Comparison of ENCODE assay signal across 18 mouse cellular contexts in genomic region chr16:91848906-91849603, GRCm38 (mm10).
DNase-seq lines count a peak whose midpoint lies in the region; ATAC-seq and TF ChIP-seq lines count a peak whose summit lies in the region.
"Had no signal": no experiment of that assay in that cellular context is flagged by ENCODE, and none has a peak within 500 bp of the region (broad histone marks: within the 10 kb centered on the region; RNA-seq: fewer than 3 reads in every experiment).

No protein-coding gene starts in this region.

- H3K4me3 ChIP-seq in embryonic facial prominence, embryonic 15.5 days (replicated peaks): no peak overlapping the region
- no peak overlapping the region for H3K4me3 ChIP-seq in embryonic facial prominence, embryonic 10.5 days
- no peak overlapping the region for H3K4me3 ChIP-seq in layer of hippocampus, adult 2 months
- no peak overlapping the region for H3K4me3 ChIP-seq in liver, embryonic 13.5 days (replicated peaks)
- H3K4me3 ChIP-seq in forebrain, embryonic 10.5 days: no peak overlapping the region
- H3K4me3 ChIP-seq: forebrain, embryonic 12.5 days; hindbrain, embryonic 10.5 days; limb, embryonic 12.5 days; midbrain, embryonic 10.5 days; stomach, embryonic 15.5 days had no signal

- no peak for ATAC-seq in embryonic facial prominence, embryonic 15.5 days (ENCODE audit: insufficient number of reproducible peaks, low FRiP score, low TSS enrichment, low read depth)
- ATAC-seq in liver, embryonic 13.5 days (ENCODE audit: low read depth): no peak

- no peak for TF ChIP-seq CTCF in layer of hippocampus, adult 2 months (conservative IDR thresholded peaks at IDR 0.05)

- H3K4me2 ChIP-seq in embryonic facial prominence, embryonic 15.5 days (replicated peaks): no peak overlapping the region
- H3K4me2 ChIP-seq in liver, embryonic 13.5 days: no peak overlapping the region
- H3K4me2 ChIP-seq: forebrain, embryonic 12.5 days; limb, embryonic 12.5 days; stomach, embryonic 15.5 days had no signal

- H3K36me3 ChIP-seq in embryonic facial prominence, embryonic 15.5 days: peaks cover 38% of the 10 kb centered on the region
- H3K36me3 ChIP-seq in embryonic facial prominence, embryonic 10.5 days (replicated peaks): peaks cover 96% of the 10 kb centered on the region
- H3K36me3 ChIP-seq in liver, embryonic 13.5 days: peaks cover 88% of the 10 kb centered on the region
- peaks cover 86% of the 10 kb centered on the region for H3K36me3 ChIP-seq in forebrain, embryonic 10.5 days (replicated peaks)

- peaks cover 10% of the 10 kb centered on the region for H3K4me1 ChIP-seq in embryonic facial prominence, embryonic 15.5 days
- peaks cover 9% of the 10 kb centered on the region; the same call in 1 of the 2 replicates for H3K4me1 ChIP-seq in embryonic facial prominence, embryonic 10.5 days
- peaks cover 20% of the 10 kb centered on the region for H3K4me1 ChIP-seq in liver, embryonic 13.5 days (replicated peaks)
- H3K4me1 ChIP-seq in forebrain, embryonic 10.5 days: peaks cover 16% of the 10 kb centered on the region
- H3K4me1 ChIP-seq: forebrain, embryonic 12.5 days; midbrain, embryonic 10.5 days had no signal

- H3K27me3 ChIP-seq in embryonic facial prominence, embryonic 15.5 days: no peaks in the 10 kb centered on the region
- H3K27me3 ChIP-seq in embryonic facial prominence, embryonic 10.5 days (replicated peaks; ENCODE audit: low read depth, poor library complexity, severe bottlenecking): no peaks in the 10 kb centered on the region
- peaks cover 8% of the 10 kb centered on the region for H3K27me3 ChIP-seq in liver, embryonic 13.5 days
- H3K27me3 ChIP-seq in forebrain, embryonic 10.5 days (ENCODE audit: poor library complexity, severe bottlenecking): no peaks in the 10 kb centered on the region
- H3K27me3 ChIP-seq: forebrain, embryonic 12.5 days; limb, embryonic 12.5 days; stomach, embryonic 15.5 days had no signal

- 85% methylated on average over 7 of the region's 7 CpGs for WGBS in embryonic facial prominence, embryonic 15.5 days
- whole genome bisulfite sequencing in embryonic facial prominence, embryonic 10.5 days: 92% methylated on average over 7 of the region's 7 CpGs
- 73% methylated on average over 7 of the region's 7 CpGs for WGBS in liver, embryonic 13.5 days (ENCODE audit: insufficient replicate concordance)
- WGBS in forebrain, embryonic 10.5 days: 95% methylated on average over 7 of the region's 7 CpGs

- H3K9me3 ChIP-seq in embryonic facial prominence, embryonic 15.5 days (replicated peaks): no peaks in the 10 kb centered on the region
- H3K9me3 ChIP-seq in embryonic facial prominence, embryonic 10.5 days: no peaks in the 10 kb centered on the region
- H3K9me3 ChIP-seq in liver, embryonic 13.5 days (replicated peaks): no peaks in the 10 kb centered on the region
- H3K9me3 ChIP-seq in forebrain, embryonic 10.5 days: no peaks in the 10 kb centered on the region
- H3K9me3 ChIP-seq: forebrain, embryonic 12.5 days; G1E; hindbrain, embryonic 10.5 days; limb, embryonic 12.5 days; midbrain, embryonic 10.5 days; stomach, embryonic 15.5 days had no signal

- 0 out of 2 replicates have a peak overlapping the region, but pooled peaks have one; percentile 4 for H3K27ac ChIP-seq in embryonic facial prominence, embryonic 15.5 days (replicated peaks)
- no peak overlapping the region for H3K27ac ChIP-seq in embryonic facial prominence, embryonic 10.5 days (replicated peaks)
- H3K27ac ChIP-seq in layer of hippocampus, adult 2 months: peak overlapping the region; percentile 5; the same call in 1 of the 2 replicates
- 0 out of 2 replicates have a peak overlapping the region, but pooled peaks have one; percentile 34 for H3K27ac ChIP-seq in liver, embryonic 13.5 days
- H3K27ac ChIP-seq in forebrain, embryonic 10.5 days: no peak overlapping the region
- H3K27ac ChIP-seq: forebrain, embryonic 12.5 days; hindbrain, embryonic 10.5 days; limb, embryonic 12.5 days; midbrain, embryonic 10.5 days; stomach, embryonic 15.5 days had no signal

- no peak overlapping the region for H3K9ac ChIP-seq in embryonic facial prominence, embryonic 15.5 days
- no peak overlapping the region for H3K9ac ChIP-seq in liver, embryonic 13.5 days
- H3K9ac ChIP-seq: forebrain, embryonic 12.5 days; limb, embryonic 12.5 days; stomach, embryonic 15.5 days had no signal

- DNase-seq in embryonic facial prominence, embryonic 10.5 days (ENCODE audit: low spot score): no peak
- DNase-seq in layer of hippocampus, adult 2 months (ENCODE audit: low spot score in 2 of 2): no peak
- DNase-seq in layer of hippocampus, postnatal 14 days (ENCODE audit: low spot score in 2 of 2): no peak
- peak; percentile 96 for DNase-seq in adipocyte (ENCODE audit: low spot score)
- no peak for DNase-seq in liver, embryonic 13.5 days
- DNase-seq in kidney, adult 8-10 months: no peak
- no peak for DNase-seq in forebrain, embryonic 10.5 days (ENCODE audit: extremely low spot score, low spot score)
- DNase-seq: B cell, adult 2 months; cerebellum, postnatal 10 days; kidney, adult 11 months; layer of hippocampus, adult 9-11 months had no signal

Comparison
In these comparisons a context has a peak if more than half of its experiments do, and no peak if none do; other contexts are left out.
1. H3K27ac ChIP-seq: peak in embryonic facial prominence, embryonic 15.5 days (single experiment), layer of hippocampus, adult 2 months (single experiment) and liver, embryonic 13.5 days (single experiment); none in embryonic facial prominence, embryonic 10.5 days (single experiment) and forebrain, embryonic 10.5 days (single experiment).